In the genomic region with DNA sequence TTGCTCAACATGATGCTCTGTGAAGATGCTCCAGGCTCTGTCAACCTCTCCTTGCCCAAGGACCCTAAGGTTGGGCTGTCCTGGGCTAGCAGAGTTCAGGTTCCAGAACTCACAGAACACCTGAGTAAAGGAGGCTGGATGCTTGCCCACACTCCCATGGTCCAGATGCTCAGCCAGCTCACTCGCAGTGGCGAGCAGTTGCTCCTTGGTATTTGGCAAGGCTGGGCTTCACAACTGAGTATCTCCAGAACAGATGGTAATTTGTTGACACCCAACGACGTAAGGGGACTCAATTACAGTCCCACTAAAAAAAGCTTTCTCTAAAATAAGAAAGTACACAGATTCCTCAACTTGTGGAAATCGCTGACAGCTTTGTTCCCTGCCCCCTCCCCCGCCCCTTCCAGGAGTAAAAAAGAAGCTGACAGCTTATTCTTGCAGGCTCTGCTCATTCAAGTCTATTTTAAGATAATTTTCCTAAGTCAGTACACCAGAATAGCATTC, we compare ENCODE assay signal across 8 mouse cellular contexts.
A peak's percentile ranks its signal among the peaks of the same experiment; 100 is the strongest.
DNase-seq lines count a peak whose midpoint lies in the region; TF ChIP-seq lines count a peak whose summit lies in the region.

No protein-coding gene starts in this region.

- no peak overlapping the region for H3ac ChIP-seq in myocyte (ENCODE audit: control insufficient read depth, insufficient read length)

- TF ChIP-seq POLR2A in myocyte (IDR thresholded peaks at IDR 0.05; ENCODE audit: insufficient read length, low read depth): no peak

- peak overlapping the region; percentile 63 for H3K27ac ChIP-seq in layer of hippocampus, adult 2 months

- no peaks in the 10 kb centered on the region for H3K36me3 ChIP-seq in myocyte (ENCODE audit: control insufficient read depth, insufficient read depth)

- peak; percentile 45 to 63 for DNase-seq in adrenal gland, adult (ENCODE audit: inconsistent age in 2 of 2, low spot score in 1 of 2)
- DNase-seq in adrenal gland, adult 18-20 months (ENCODE audit: low spot score in 2 of 2): no peak
- DNase-seq in brain, embryonic 18.5 days (ENCODE audit: low read depth, low spot score): peak; percentile 66
- peak; percentile 85 for DNase-seq in gastrocnemius, adult 18-20 months (ENCODE audit: low spot score)
- peak; percentile 43 to 64 for DNase-seq in layer of hippocampus, adult 2 months (ENCODE audit: low spot score in 2 of 2)
- DNase-seq in neural tube, embryonic 10.5 days (ENCODE audit: extremely low spot score, low spot score): no peak
- DNase-seq in natural killer cell, adult 2 months (ENCODE audit: low spot score in 2 of 2): no peak

- no peaks in the 10 kb centered on the region for H3K27me3 ChIP-seq in myocyte (ENCODE audit: control insufficient read depth, insufficient read depth, insufficient read length)

- H3K4me3 ChIP-seq in layer of hippocampus, adult 2 months: no peak overlapping the region
- no peak overlapping the region for H3K4me3 ChIP-seq in myocyte

- TF ChIP-seq CTCF in layer of hippocampus, adult 2 months (conservative IDR thresholded peaks at IDR 0.05): no peak

- H3K79me2 ChIP-seq in myocyte (ENCODE audit: control insufficient read depth, insufficient read depth): no peaks in the 10 kb centered on the region

- peak overlapping the region; percentile 48 for H3K4me2 ChIP-seq in myocyte (ENCODE audit: low read depth)

TF ChIP-seq in myocyte, 11 proteins besides CTCF, POLR2A, EP300 and RAD21:
- no peak for TF ChIP-seq CEBPB (IDR thresholded peaks at IDR 0.05; ENCODE audit: insufficient read depth, poor library complexity, severe bottlenecking)
- TF ChIP-seq REST (IDR thresholded peaks at IDR 0.05; ENCODE audit: insufficient read depth, insufficient read length): no peak
- peak; percentile 51 to 88 (median 78) for TF ChIP-seq MYOD1 (IDR thresholded peaks at IDR 0.05; ENCODE audit: control insufficient read depth in 1 of 3, insufficient read length in 2 of 3, low read depth in 2 of 3)
- peak; percentile 75 for TF ChIP-seq TCF12 (IDR thresholded peaks at IDR 0.05; ENCODE audit: insufficient read depth, poor library complexity, severe bottlenecking)
- no peak for TF ChIP-seq USF1 (IDR thresholded peaks at IDR 0.05; ENCODE audit: low read depth)
- TF ChIP-seq MAX (IDR thresholded peaks at IDR 0.05; ENCODE audit: low read depth): no peak
- peak; percentile 70 to 95 (median 78) for TF ChIP-seq MYOG (IDR thresholded peaks at IDR 0.05; ENCODE audit: control insufficient read depth in 1 of 3, insufficient read depth in 1 of 3, insufficient read length in 2 of 3, low read depth in 2 of 3)
- no peak for TF ChIP-seq E2F4 (IDR thresholded peaks at IDR 0.05; ENCODE audit: insufficient read depth)
- no peak for TF ChIP-seq POLR2AphosphoS2 (IDR thresholded peaks at IDR 0.05; ENCODE audit: insufficient read length, low read depth)
- TF ChIP-seq SRF (IDR thresholded peaks at IDR 0.05; ENCODE audit: control insufficient read depth, insufficient read length, low read depth): no peak
- TF ChIP-seq TCF3 (IDR thresholded peaks at IDR 0.05; ENCODE audit: insufficient read length, low read depth): peak; percentile 43

Comparison
In these comparisons a context has a peak if more than half of its experiments do, and no peak if none do; other contexts are left out.
1. DNase-seq: peak in adrenal gland, adult (2 of 2), brain, embryonic 18.5 days (single experiment), gastrocnemius, adult 18-20 months (single experiment) and layer of hippocampus, adult 2 months (2 of 2); none in adrenal gland, adult 18-20 months (0 of 2), neural tube, embryonic 10.5 days (single experiment) and natural killer cell, adult 2 months (0 of 2).